Mouse (Mus musculus) liver, embryonic 16.5 days (tissue): Measurements from ENCODE around the gene Ift57. TPM values are rescaled to one million over a fixed set of nuclear protein-coding genes. Genes with fewer than 3 reads are reported as not detected.

Experiments used
- ATAC-seq: fragments of 200-750 bp; cut with Nextera tagmentation; 2 replicates; pipeline ENCODE4 v1.8.0; 2017; ENCODE audit warnings: low read depth, mild to moderate bottlenecking, moderate number of reproducible peaks, moderate library complexity
- H3K27ac ChIP-seq: fragments of 300-500 bp; sonication (generic); 2 replicates; pipeline ENCODE4 v1.5.1; 2014; ENCODE audit warnings: mild to moderate bottlenecking, low read length
- H3K27me3 ChIP-seq: fragments of 300-500 bp; sonication (generic); 2 replicates; pipeline ENCODE4 v1.6.1; 2014; ENCODE audit warnings: low read depth, low read length, mixed read lengths; ENCODE audit not compliant: control insufficient read depth, insufficient read depth
- H3K36me3 ChIP-seq: fragments of 300-500 bp; sonication (generic); 2 replicates; pipeline ENCODE4 v1.6.1; 2014; ENCODE audit warnings: mild to moderate bottlenecking; ENCODE audit not compliant: control insufficient read depth, insufficient read depth
- H3K4me1 ChIP-seq: fragments of 300-500 bp; sonication (generic); 2 replicates; pipeline ENCODE4 v1.6.1; 2014; ENCODE audit warnings: low read depth, low read length, mixed read lengths; ENCODE audit not compliant: control insufficient read depth
- H3K4me2 ChIP-seq: fragments of 300-500 bp; sonication (generic); 2 replicates; pipeline ENCODE4 v1.6.1; 2014; ENCODE audit warnings: low read depth, low read length, mixed read lengths
- H3K4me3 ChIP-seq: fragments of 300-500 bp; sonication (generic); 2 replicates; pipeline ENCODE4 v1.5.1; 2014; ENCODE audit warnings: low read depth, mild to moderate bottlenecking, low read length
- H3K9ac ChIP-seq: fragments of 300-500 bp; sonication (generic); 2 replicates; pipeline ENCODE4 v1.6.1; 2014; ENCODE audit warnings: low read depth, low read length
- H3K9me3 ChIP-seq: fragments of 300-500 bp; sonication (generic); replicated peaks from 2 replicates; pipeline ENCODE4 v1.6.1; 2016; ENCODE audit warnings: low read length; ENCODE audit not compliant: control insufficient read depth
- WGBS: fragments of 180-500 bp; shearing (Covaris S2); extraction: QIAGEN DNeasy Blood & Tissue Kit; methylation state at CpG from one replicate; pipeline ENCODE4 v1.1.7; 2014; ENCODE audit not compliant: insufficient replicate concordance; 5-methylcytosine and 5-hydroxymethylcytosine counted together
- polyA plus RNA-seq: library from polyadenylated mRNA; unstranded; fragments of >200 nt; fragmentation: Nextera tagmentation; extraction: Ambion mirVana; gene quantifications from 2 replicates; pipeline ENCODE4 v1.2.1, GENCODE M21; 2015

Ift57 gene
- polyA plus RNA-seq, 1 experiment from 2014 or later = 2.7 TPM

GRCm38 (mm10) chr16:49793596-49793995 lies 94.6 kb downstream of the Ift57 start:
- ATAC-seq = no peak
- Histone ChIP-seq H3K9me3 (no peaks in the 10 kb centered on the region), H3K4me1 (peaks cover 56% of the 10 kb centered on the region), H3K27ac (0 out of 2 replicates have a peak overlapping the region, but pooled peaks have one; percentile 4), H3K36me3 (no peaks in the 10 kb centered on the region), H3K4me2 (no peak overlapping the region; the same call in 1 of the 2 replicates), H3K9ac (peak overlapping the region; percentile 26; the same call in 1 of the 2 replicates), H3K4me3 (no peak overlapping the region), H3K27me3 (no peaks in the 10 kb centered on the region)
- WGBS = 76% methylated on average over 9 of the region's 9 CpGs

- no peak for ATAC-seq
- WGBS = 71% methylated on average over 2 of the region's 2 CpGs
- no peak overlapping the region for H3K4me2 ChIP-seq
- H3K4me3 ChIP-seq = no peak overlapping the region
- no peaks in the 10 kb centered on the region for H3K27me3 ChIP-seq
- H3K4me1 ChIP-seq = peaks cover 71% of the 10 kb centered on the region
- H3K27ac ChIP-seq = peak overlapping the region; percentile 72
- no peaks in the 10 kb centered on the region for H3K36me3 ChIP-seq
- H3K9me3 ChIP-seq = no peaks in the 10 kb centered on the region
- peak overlapping the region; percentile 11; the same call in 1 of the 2 replicates for H3K9ac ChIP-seq
Measured at GRCm38 (mm10) chr16:49796271-49796670, 97.2 kb downstream of the Ift57 start.

- Histone ChIP-seq H3K9ac (no peak overlapping the region), H3K4me1 (peaks cover 71% of the 10 kb centered on the region), H3K27ac (peak overlapping the region; percentile 54; the same call in 1 of the 2 replicates)
Measured at GRCm38 (mm10) chr16:49796954-49797353, 97.9 kb downstream of the Ift57 start.

GRCm38 (mm10) chr16:49798790-49799189 lies 99.8 kb downstream of the Ift57 start:
- Histone ChIP-seq H3K27ac (peak overlapping the region; percentile 90), H3K9me3 (no peaks in the 10 kb centered on the region), H3K27me3 (no peaks in the 10 kb centered on the region), H3K4me3 (no peak overlapping the region), H3K4me1 (peaks cover 69% of the 10 kb centered on the region), H3K4me2 (peak overlapping the region; percentile 31; the same call in 1 of the 2 replicates), H3K9ac (peak overlapping the region; percentile 37), H3K36me3 (no peaks in the 10 kb centered on the region)
- ATAC-seq = no peak
- WGBS = 18% methylated on average over 6 of the region's 6 CpGs

More at GRCm38 (mm10) chr16:49796954-49797353, 97.9 kb downstream of the Ift57 start:
- no peaks in the 10 kb centered on the region for H3K27me3 ChIP-seq
- H3K36me3 ChIP-seq = no peaks in the 10 kb centered on the region
- no peak for ATAC-seq
- H3K4me2 ChIP-seq = no peak overlapping the region
- no peak overlapping the region for H3K4me3 ChIP-seq
- H3K9me3 ChIP-seq = no peaks in the 10 kb centered on the region
- WGBS = 83% methylated on average over 2 of the region's 2 CpGs

- no peaks in the 10 kb centered on the region for H3K36me3 ChIP-seq
- H3K4me1 ChIP-seq = peaks cover 78% of the 10 kb centered on the region
- WGBS = 27% methylated on average over 10 of the region's 10 CpGs
- peak; percentile 94 for ATAC-seq
- no peaks in the 10 kb centered on the region for H3K27me3 ChIP-seq
- H3K27ac ChIP-seq = peak within 1 kb of the TSS; percentile 97
- no peaks in the 10 kb centered on the region for H3K9me3 ChIP-seq
- H3K4me2 ChIP-seq = peak within 1 kb of the TSS; percentile 44
- H3K9ac ChIP-seq = peak within 1 kb of the TSS; percentile 58
- H3K4me3 ChIP-seq = peak within 1 kb of the TSS; percentile 0; the same call in 1 of the 2 replicates
Measured at GRCm38 (mm10) chr16:49799597-49800561, 100.8 kb downstream of the Ift57 start, which contains the start of gene Cd47. TSS of gene Cd47 (plus strand) at chr16:49800533.

GRCm38 (mm10) chr16:49800996-49801395 lies 102.0 kb downstream of the Ift57 start:
- H3K4me3 ChIP-seq = no peak overlapping the region; the same call in 1 of the 2 replicates
- H3K36me3 ChIP-seq = no peaks in the 10 kb centered on the region
- no peak for ATAC-seq
- peak overlapping the region; percentile 54 for H3K9ac ChIP-seq
- no peaks in the 10 kb centered on the region for H3K9me3 ChIP-seq
- H3K4me1 ChIP-seq = peaks cover 75% of the 10 kb centered on the region
- peak overlapping the region; percentile 44; the same call in 1 of the 2 replicates for H3K4me2 ChIP-seq
- H3K27me3 ChIP-seq = no peaks in the 10 kb centered on the region
- 51% methylated on average over 5 of the region's 5 CpGs for WGBS
- peak overlapping the region; percentile 97 for H3K27ac ChIP-seq

- Histone ChIP-seq H3K4me1 (peaks cover 71% of the 10 kb centered on the region), H3K36me3 (no peaks in the 10 kb centered on the region), H3K4me2 (peak overlapping the region; percentile 44; the same call in 1 of the 2 replicates), H3K9ac (peak overlapping the region; percentile 54), H3K27me3 (no peaks in the 10 kb centered on the region), H3K27ac (peak overlapping the region; percentile 97), H3K4me3 (no peak overlapping the region; the same call in 1 of the 2 replicates), H3K9me3 (no peaks in the 10 kb centered on the region)
- no peak for ATAC-seq
- 41% methylated on average over 5 of the region's 5 CpGs for WGBS
Measured at GRCm38 (mm10) chr16:49801399-49801798, 102.4 kb downstream of the Ift57 start.

- Histone ChIP-seq H3K27me3 (no peaks in the 10 kb centered on the region), H3K9ac (no peak overlapping the region), H3K36me3 (no peaks in the 10 kb centered on the region), H3K4me3 (no peak overlapping the region), H3K27ac (peak overlapping the region; percentile 57), H3K9me3 (no peaks in the 10 kb centered on the region), H3K4me1 (peaks cover 69% of the 10 kb centered on the region), H3K4me2 (no peak overlapping the region)
- no peak for ATAC-seq
- WGBS = 79% methylated on average over 2 of the region's 2 CpGs
Measured at GRCm38 (mm10) chr16:49802993-49803392, 104.0 kb downstream of the Ift57 start.
